Mouse (Mus musculus) layer of hippocampus, adult 9-11 months (tissue): Measurements from ENCODE around the gene Zfp866.

ENCODE experiments used
- DNase-seq: peaks from one replicate; pipeline ENCODE4 v3.0.0; 2022

Gene Zfp866

GRCm38 (mm10) chr8:69715366-69715765 is 75.6 kb downstream of the Zfp866 start:
- DNase-seq: no peak

GRCm38 (mm10) chr8:69713516-69713915 is 77.5 kb downstream of the Zfp866 start:
- DNase-seq: no peak
